Mouse (Mus musculus) adrenal gland, postnatal 14 days (tissue): ENCODE data around the gene Prss27. TPM values are rescaled to one million over a fixed set of nuclear protein-coding genes. Genes with fewer than 3 reads are reported as not detected.

Source experiments
- microRNA-seq, 2 experiments: library from miRNA; unstranded; fragments of <30 nt; microRNA quantifications; one replicate each; pipeline ENCODE4 v1.2.0; 2021
- total RNA-seq: library from RNA; stranded (reverse); gene quantifications from 2 replicates; pipeline ENCODE4 v1.2.3, GENCODE M21; 2021

Prss27 gene
- total RNA-seq, 1 experiment from 2014 or later = 1.6 TPM

Small RNAs within 50 kb of the gene (microRNA-seq; reads per million reads assigned to microRNA genes)
- gene Gm27700 = 0 reads per million in 2 experiments

Other genes starting within 250 kb of the Prss27 start
- gene Srrm2, start 247.6 kb upstream of the Prss27 start, total RNA-seq = 515 and 599 TPM in 2 replicates
- 376 and 380 TPM in 2 replicates for gene Elob, start 209.0 kb upstream of the Prss27 start, total RNA-seq
- not detected in 2 replicates for gene Prss33, start 202.1 kb upstream of the Prss27 start, total RNA-seq
- gene Prss32, start 194.3 kb upstream of the Prss27 start, total RNA-seq = not detected in 2 replicates
- gene Prss41, start 194.0 kb upstream of the Prss27 start, total RNA-seq = 0.56 TPM in 1 of 2 replicates, not detected in the other
- gene Prss21, start 170.1 kb upstream of the Prss27 start, total RNA-seq = not detected in 2 replicates
- gene Dcpp1, start 157.3 kb upstream of the Prss27 start, total RNA-seq = not detected in 2 replicates
- not detected in 2 replicates for gene Dcpp2, start 157.3 kb upstream of the Prss27 start, total RNA-seq
- not detected in 2 replicates for gene Dcpp3, start 120.7 kb upstream of the Prss27 start, total RNA-seq
- not detected in 2 replicates for gene Sbp, start 96.5 kb upstream of the Prss27 start, total RNA-seq
- not detected in 2 replicates for gene Sbpl, start 82.9 kb upstream of the Prss27 start, total RNA-seq
- gene Prss30, start 57.6 kb upstream of the Prss27 start, total RNA-seq = 0.34 and 0.37 TPM in 2 replicates
- not detected in 2 replicates for gene Prss22, start 40.0 kb upstream of the Prss27 start, total RNA-seq
- 19.1 and 21.9 TPM in 2 replicates for gene Kctd5, start 35.3 kb downstream of the Prss27 start, total RNA-seq
- gene Pdpk1, start 112.8 kb downstream of the Prss27 start, total RNA-seq = 49.1 and 53.7 TPM in 2 replicates
- 35.8 and 37.2 TPM in 2 replicates for gene Amdhd2, start 125.6 kb downstream of the Prss27 start, total RNA-seq
- gene Atp6v0c, start 131.6 kb downstream of the Prss27 start, total RNA-seq = 346 and 376 TPM in 2 replicates
- 11.0 and 14.6 TPM in 2 replicates for gene Tbc1d24, start 167.4 kb downstream of the Prss27 start, total RNA-seq
- 2.1 and 2.9 TPM in 2 replicates for gene Ntn3, start 171.4 kb downstream of the Prss27 start, total RNA-seq
- 9.2 and 14.0 TPM in 2 replicates for gene Tedc2, start 182.7 kb downstream of the Prss27 start, total RNA-seq
- 12.0 and 12.8 TPM in 2 replicates for gene Ccnf, start 213.3 kb downstream of the Prss27 start, total RNA-seq